Mouse (Mus musculus): ENCODE measurements at regions not wholly inside any gene's neighbourhood (a gene's known extent, or its start where the extent isn't known, plus 50 kb on each side); places are given as distances from the start of the nearest gene placed in this dataset.

GRCm38 (mm10) chr12:13042934-13043333 is 101.2 kb upstream of the Mycn start:
- no peak for DNase-seq (ENCODE audit: low spot score)

GRCm38 (mm10) chr12:13035108-13035741 is 93.5 kb upstream of the Mycn start:
- peak; percentile 45 for DNase-seq (ENCODE audit: low spot score)

GRCm38 (mm10) chr12:13030333-13030732 is 88.6 kb upstream of the Mycn start:
- no peak for DNase-seq (ENCODE audit: low spot score)

- no peak for DNase-seq (ENCODE audit: low spot score)
Observed at GRCm38 (mm10) chr12:13028086-13028485, 86.4 kb upstream of the Mycn start.

- DNase-seq (ENCODE audit: low spot score) = no peak
Observed at GRCm38 (mm10) chr12:13026041-13026580, 84.4 kb upstream of the Mycn start.

GRCm38 (mm10) chr12:13024215-13024841 is 82.6 kb upstream of the Mycn start:
- DNase-seq (ENCODE audit: low spot score) = no peak

GRCm38 (mm10) chr12:13011023-13011761 is 69.5 kb upstream of the Mycn start:
- no peak for DNase-seq (ENCODE audit: low spot score)

- no peak for DNase-seq (ENCODE audit: low spot score)
Observed at GRCm38 (mm10) chr12:13010405-13010804, 68.7 kb upstream of the Mycn start.

GRCm38 (mm10) chr12:13009470-13009869 is 67.8 kb upstream of the Mycn start:
- no peak for DNase-seq (ENCODE audit: low spot score)

- no peak for DNase-seq (ENCODE audit: low spot score)
Observed at GRCm38 (mm10) chr12:13002703-13003102, 61.0 kb upstream of the Mycn start.

- DNase-seq (ENCODE audit: low spot score) = no peak
Observed at GRCm38 (mm10) chr12:13002069-13002590, 60.4 kb upstream of the Mycn start.

GRCm38 (mm10) chr12:12995974-12996361 is 54.3 kb upstream of the Mycn start:
- DNase-seq (ENCODE audit: low spot score) = no peak

GRCm38 (mm10) chr12:12995061-12995973 is 53.6 kb upstream of the Mycn start:
- DNase-seq (ENCODE audit: low spot score) = no peak

- DNase-seq (ENCODE audit: low spot score) = no peak
Observed at GRCm38 (mm10) chr12:12993894-12994714, 52.4 kb upstream of the Mycn start.

All from layer of hippocampus, adult 9-10 months (tissue).